Mouse (Mus musculus): ENCODE data around the gene Gm5678.

GRCm38 (mm10) chr16:93644006-93644405, 16.1 kb downstream of the Gm5678 start:
- TF ChIP-seq POLR2A (IDR thresholded peaks at IDR 0.05; ENCODE audit: borderline replicate concordance, extremely low read depth, low read depth, low read length) (no peak), CTCF (IDR thresholded peaks at IDR 0.05; ENCODE audit: insufficient read depth, low read length) (no peak)

Data from lung, adult 2 months (tissue).